Mouse (Mus musculus) liver, adult 2 months (tissue): ENCODE measurements at regions not wholly inside any gene's neighbourhood (a gene's known extent, or its start where the extent isn't known, plus 50 kb on each side); places are given as distances from the start of the nearest gene placed in this dataset.

Experiments used
- CTCF ChIP-seq: fragments of 200-500 bp; IDR thresholded peaks from 2 replicates; pipeline ENCODE4 v1.5.1; 2011; ENCODE audit warnings: low read depth, low read length, control low read depth
- POLR2A ChIP-seq: fragments of 200-500 bp; IDR thresholded peaks from 2 replicates; pipeline ENCODE4 v1.6.1; 2011; ENCODE audit warnings: low read length, control low read depth; ENCODE audit not compliant: insufficient read depth; ENCODE audit errors: extremely low read depth

GRCm38 (mm10) chr8:7286581-7286980 is 1374.5 kb downstream of the Efnb2 start:
- TF ChIP-seq CTCF, result no peak
- no peak for TF ChIP-seq POLR2A
